Mouse (Mus musculus) erythroblast, embryonic 14.5 days (primary cell): Measurements from ENCODE around the gene Arpc1b.
"Not testable (repeated sequence)": the region's sequence is repeated elsewhere in the genome, so short reads cannot be mapped to it uniquely, and the experiment has no call there.

ENCODE experiments used
- GATA1 ChIP-seq: IDR thresholded peaks from 2 replicates; pipeline ENCODE4 v1.6.1; 2012; ENCODE audit warnings: low read length, inconsistent platforms, mixed read lengths
- TAL1 ChIP-seq: IDR thresholded peaks from 3 replicates; pipeline ENCODE4 v1.6.1; 2012; ENCODE audit warnings: low read length, inconsistent platforms, mixed read lengths

- not testable (repeated sequence) for TF ChIP-seq GATA1, TAL1
Measured at GRCm38 (mm10) chr5:145083201-145083600, 30.8 kb upstream of the Arpc1b start.
